Mouse (Mus musculus) forebrain, embryonic 13.5 days (tissue): ENCODE results near the gene Tnrc6b. TPM values are rescaled to one million over a fixed set of nuclear protein-coding genes. Genes with fewer than 3 reads are reported as not detected.
"Not testable (repeated sequence)": the region's sequence is repeated elsewhere in the genome, so short reads cannot be mapped to it uniquely, and the experiment has no call there.

Experiments
- ATAC-seq: fragments of 200-750 bp; cut with Nextera tagmentation; 2 replicates; pipeline ENCODE4 v1.8.0; 2017
- H3K27ac ChIP-seq: fragments of 300-500 bp; sonication (generic); 2 replicates; pipeline ENCODE4 v1.5.1; 2015; ENCODE audit warnings: inconsistent platforms, mild to moderate bottlenecking, moderate library complexity
- H3K27me3 ChIP-seq: fragments of 300-500 bp; sonication (generic); 2 replicates; pipeline ENCODE4 v1.6.1; 2015; ENCODE audit warnings: mild to moderate bottlenecking, inconsistent platforms
- H3K36me3 ChIP-seq: fragments of 300-500 bp; sonication (generic); 2 replicates; pipeline ENCODE4 v1.6.1; 2015; ENCODE audit warnings: mild to moderate bottlenecking, inconsistent platforms; ENCODE audit not compliant: poor library complexity, severe bottlenecking
- H3K4me1 ChIP-seq: fragments of 300-500 bp; sonication (generic); 2 replicates; pipeline ENCODE4 v1.6.1; 2015; ENCODE audit warnings: inconsistent platforms
- H3K4me2 ChIP-seq: fragments of 300-500 bp; sonication (generic); 2 replicates; pipeline ENCODE4 v1.6.1; 2015; ENCODE audit warnings: inconsistent platforms, mild to moderate bottlenecking, moderate library complexity
- H3K4me3 ChIP-seq: fragments of 300-500 bp; sonication (generic); 2 replicates; pipeline ENCODE4 v1.5.1; 2015; ENCODE audit warnings: mild to moderate bottlenecking, inconsistent platforms
- H3K9ac ChIP-seq: fragments of 300-500 bp; sonication (generic); 2 replicates; pipeline ENCODE4 v1.6.1; 2015; ENCODE audit warnings: mild to moderate bottlenecking, inconsistent platforms
- H3K9me3 ChIP-seq: fragments of 300-500 bp; sonication (generic); replicated peaks from 2 replicates; pipeline ENCODE4 v1.6.1; 2016; ENCODE audit warnings: inconsistent platforms
- WGBS: fragments of 180-500 bp; shearing (Covaris S2); methylation state at CpG from one replicate; pipeline ENCODE4 v1.1.7; 2015; 5-methylcytosine and 5-hydroxymethylcytosine counted together
- polyA plus RNA-seq: library from polyadenylated mRNA; unstranded; fragments of >200 nt; fragmentation: Nextera tagmentation; extraction: Ambion mirVana; gene quantifications from 2 replicates; pipeline ENCODE4 v1.2.1, GENCODE M21; 2015

The Tnrc6b gene
- polyA plus RNA-seq, 1 experiment from 2014 or later = 37.2 TPM

- WGBS = 91% methylated on average over 7 of the region's 7 CpGs
- ATAC-seq = no peak
- peaks cover 92% of the 10 kb centered on the region for H3K36me3 ChIP-seq
Observed at GRCm38 (mm10) chr15:80916621-80917020, 205.5 kb downstream of the Tnrc6b start.

DNA sequence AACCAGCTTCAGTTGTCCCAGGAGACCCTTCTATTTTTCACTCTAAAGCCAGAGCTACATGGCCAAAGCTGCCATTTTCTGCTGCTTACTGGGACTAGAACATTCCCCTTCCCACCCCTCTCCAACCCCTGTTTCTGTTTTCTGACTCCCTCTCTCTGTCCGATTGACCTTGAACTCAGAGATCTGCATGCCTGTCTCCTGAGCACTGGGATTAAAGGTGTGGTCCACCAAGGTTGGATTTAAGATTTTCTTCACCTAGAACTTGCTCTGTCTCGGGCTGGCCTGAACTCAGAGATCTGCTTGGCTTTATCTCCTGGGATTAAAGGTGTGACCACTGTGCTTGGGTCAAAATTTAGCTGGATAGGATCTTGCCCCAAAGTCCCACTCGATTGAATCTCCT is 209.2 kb downstream of the Tnrc6b start:
- WGBS = 97% methylated on average over 3 of the region's 3 CpGs
- Histone ChIP-seq H3K27me3 (no peaks in the 10 kb centered on the region), H3K27ac (no peak overlapping the region), H3K36me3 (peaks cover 85% of the 10 kb centered on the region), H3K4me2 (no peak overlapping the region), H3K9me3 (no peaks in the 10 kb centered on the region), H3K4me1 (no peaks in the 10 kb centered on the region), H3K9ac (no peak overlapping the region), H3K4me3 (no peak overlapping the region)
- ATAC-seq = no peak

More at GRCm38 (mm10) chr15:80916621-80917020, 205.5 kb downstream of the Tnrc6b start:
- H3K27me3 ChIP-seq = no peaks in the 10 kb centered on the region
- no peaks in the 10 kb centered on the region for H3K4me1 ChIP-seq
- H3K9me3 ChIP-seq = no peaks in the 10 kb centered on the region
- H3K4me2 ChIP-seq = no peak overlapping the region
- H3K27ac ChIP-seq = no peak overlapping the region
- H3K9ac ChIP-seq = no peak overlapping the region
- H3K4me3 ChIP-seq = no peak overlapping the region

DNA sequence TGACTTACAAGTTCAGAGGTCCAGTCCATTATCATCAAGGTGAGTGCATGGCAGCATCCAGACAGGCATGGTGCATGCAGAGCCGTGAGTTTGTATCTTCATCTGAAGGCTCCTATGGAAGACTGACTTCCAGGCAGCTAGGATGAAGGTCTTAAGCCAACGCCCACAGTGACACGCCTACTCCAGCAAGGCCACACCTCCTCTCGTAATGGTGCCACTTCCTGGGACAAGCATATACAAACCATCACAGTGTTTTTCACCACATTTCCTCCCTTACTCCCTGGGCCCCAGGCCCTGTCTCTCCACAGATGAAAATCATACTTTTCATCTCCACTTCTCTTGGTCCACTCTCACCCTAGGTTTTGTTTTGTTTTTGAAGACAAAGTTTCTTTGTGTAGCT is 210.7 kb downstream of the Tnrc6b start:
- no peaks in the 10 kb centered on the region for H3K27me3 ChIP-seq
- no peak overlapping the region for H3K27ac ChIP-seq

DNA sequence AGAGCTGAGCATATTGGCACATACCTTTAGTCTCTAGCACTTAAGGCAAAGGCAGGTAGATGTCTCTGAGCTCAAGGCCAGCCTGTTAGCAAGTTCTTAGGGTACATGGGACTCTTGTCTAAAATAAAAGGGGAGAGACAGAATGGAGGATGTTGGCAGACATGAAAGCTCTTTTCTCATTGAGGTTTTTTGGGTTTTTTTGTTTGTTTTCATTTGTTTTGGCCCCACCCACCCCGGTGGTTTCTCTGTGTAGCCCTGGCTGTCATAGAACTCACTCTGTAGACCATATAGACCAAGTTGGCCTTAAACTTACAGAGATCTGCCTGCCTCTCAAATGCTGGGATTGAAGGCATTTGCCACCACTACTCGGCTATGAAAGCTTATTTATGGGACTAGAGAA is 213.1 kb downstream of the Tnrc6b start:
- no peak overlapping the region for H3K9ac ChIP-seq
- peaks cover 80% of the 10 kb centered on the region for H3K36me3 ChIP-seq
- ATAC-seq = no peak
- WGBS = 89% methylated on average over 2 of the region's 2 CpGs
- no peak overlapping the region for H3K4me3 ChIP-seq
- H3K9me3 ChIP-seq = no peaks in the 10 kb centered on the region
- no peak overlapping the region for H3K27ac ChIP-seq
- no peak overlapping the region for H3K4me2 ChIP-seq
- H3K27me3 ChIP-seq = no peaks in the 10 kb centered on the region
- no peaks in the 10 kb centered on the region for H3K4me1 ChIP-seq

More for the DNA sequence above, 210.7 kb downstream of the Tnrc6b start:
- Histone ChIP-seq H3K4me2 (no peak overlapping the region), H3K36me3 (peaks cover 84% of the 10 kb centered on the region), H3K4me3 (no peak overlapping the region), H3K9ac (no peak overlapping the region), H3K9me3 (no peaks in the 10 kb centered on the region), H3K4me1 (no peaks in the 10 kb centered on the region)
- WGBS = 86% methylated on average over 4 of the region's 4 CpGs
- no peak for ATAC-seq

- Histone ChIP-seq H3K9ac (no peak overlapping the region), H3K27me3 (no peaks in the 10 kb centered on the region), H3K36me3 (peaks cover 70% of the 10 kb centered on the region), H3K4me2 (no peak overlapping the region), H3K4me1 (no peaks in the 10 kb centered on the region), H3K4me3 (no peak overlapping the region), H3K27ac (no peak overlapping the region), H3K9me3 (no peaks in the 10 kb centered on the region)
- no peak for ATAC-seq
- 84% methylated on average over 20 of the region's 20 CpGs for WGBS
Observed at GRCm38 (mm10) chr15:80928811-80929355, 217.8 kb downstream of the Tnrc6b start.

DNA sequence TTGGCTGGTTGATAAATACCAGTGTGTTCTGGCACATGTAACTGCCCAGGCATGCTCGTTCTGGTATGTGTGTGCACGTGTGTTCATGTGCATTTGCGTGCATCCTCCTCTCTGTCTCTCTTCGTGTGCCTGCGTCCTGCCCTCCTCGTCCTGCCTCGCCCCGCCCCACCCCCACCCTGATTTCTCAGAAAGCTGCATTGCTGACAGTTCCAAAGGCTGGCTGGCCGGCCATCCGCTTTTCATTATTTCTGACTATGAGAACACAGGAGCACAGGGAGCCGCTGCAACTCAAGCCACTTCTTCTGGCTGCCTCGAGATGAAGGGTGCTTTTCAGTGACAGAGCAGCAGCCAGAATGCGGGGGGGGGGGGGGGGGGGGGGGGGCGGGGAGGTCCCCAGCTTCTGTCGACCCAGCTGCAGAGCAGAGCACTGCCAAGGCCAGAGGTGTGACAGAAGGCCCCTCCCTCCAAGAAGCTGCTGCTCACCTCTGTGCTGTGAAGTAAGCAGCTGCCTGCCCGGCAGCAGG is 219.0 kb downstream of the Tnrc6b start:
- H3K36me3 ChIP-seq = peaks cover 61% of the 10 kb centered on the region

DNA sequence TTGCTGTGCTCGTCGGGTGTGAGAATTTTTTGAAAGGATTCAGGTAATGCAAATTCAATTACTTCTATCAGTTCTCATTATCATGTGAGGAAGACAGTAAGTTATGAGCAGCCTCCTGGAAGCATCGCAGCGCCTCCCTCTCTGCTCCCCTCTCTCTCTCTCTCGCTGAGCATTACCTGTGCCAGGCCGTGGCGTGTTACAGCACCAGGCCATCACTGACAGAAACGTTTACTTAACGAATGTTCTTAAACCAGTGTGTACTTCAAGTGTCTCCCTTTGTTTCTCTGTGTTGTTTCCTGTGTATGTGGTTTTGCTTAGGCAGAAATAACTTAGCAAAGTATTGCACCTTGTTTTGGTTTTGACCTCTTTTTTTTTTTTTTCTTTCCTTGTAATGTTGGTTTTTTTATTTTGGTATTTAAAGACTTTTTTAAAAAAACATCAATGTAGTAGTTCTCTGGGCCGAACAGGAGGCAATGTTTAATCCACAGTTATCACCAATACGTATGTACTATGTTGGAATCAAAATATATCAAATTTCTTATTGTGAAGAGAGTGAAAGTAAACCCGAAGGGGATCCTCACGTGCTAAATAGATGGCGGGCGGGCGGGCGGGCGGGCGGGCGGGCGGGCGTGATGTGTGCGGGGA is 219.7 kb downstream of the Tnrc6b start:
- 89% methylated on average over 23 of the region's 23 CpGs for WGBS
- not testable (repeated sequence) for H3K27ac ChIP-seq, H3K4me1 ChIP-seq, H3K4me3 ChIP-seq, H3K27me3 ChIP-seq, H3K9me3 ChIP-seq, H3K4me2 ChIP-seq, H3K9ac ChIP-seq, ATAC-seq
- H3K36me3 ChIP-seq = peaks cover 56% of the 10 kb centered on the region

More for the DNA sequence above, 219.0 kb downstream of the Tnrc6b start:
- Histone ChIP-seq H3K4me2 (no peak overlapping the region), H3K4me3 (no peak overlapping the region), H3K4me1 (no peaks in the 10 kb centered on the region), H3K9ac (no peak overlapping the region), H3K9me3 (no peaks in the 10 kb centered on the region), H3K27ac (no peak overlapping the region), H3K27me3 (no peaks in the 10 kb centered on the region)
- ATAC-seq = no peak
- 30% methylated on average over 14 of the region's 16 CpGs for WGBS

GRCm38 (mm10) chr15:80931345-80931960 is 220.3 kb downstream of the Tnrc6b start:
- no peaks in the 10 kb centered on the region for H3K27me3 ChIP-seq
- no peaks in the 10 kb centered on the region for H3K9me3 ChIP-seq
- H3K4me1 ChIP-seq = no peaks in the 10 kb centered on the region
- 93% methylated on average over 9 of the region's 9 CpGs for whole genome bisulfite sequencing
- no peak overlapping the region for H3K4me2 ChIP-seq
- peaks cover 49% of the 10 kb centered on the region for H3K36me3 ChIP-seq
- no peak overlapping the region for H3K27ac ChIP-seq
- no peak overlapping the region for H3K9ac ChIP-seq
- no peak for ATAC-seq
- H3K4me3 ChIP-seq = no peak overlapping the region

- no peak for ATAC-seq
- Histone ChIP-seq H3K9me3 (no peaks in the 10 kb centered on the region), H3K36me3 (peaks cover 29% of the 10 kb centered on the region), H3K4me3 (no peak overlapping the region), H3K9ac (no peak overlapping the region), H3K4me1 (no peaks in the 10 kb centered on the region), H3K4me2 (no peak overlapping the region), H3K27ac (no peak overlapping the region), H3K27me3 (no peaks in the 10 kb centered on the region)
- WGBS = 94% methylated on average over 5 of the region's 5 CpGs
Observed at GRCm38 (mm10) chr15:80934841-80935240, 223.7 kb downstream of the Tnrc6b start.

- Histone ChIP-seq H3K27me3 (no peaks in the 10 kb centered on the region), H3K4me2 (no peak overlapping the region), H3K4me3 (no peak overlapping the region), H3K4me1 (no peaks in the 10 kb centered on the region), H3K9me3 (no peaks in the 10 kb centered on the region), H3K36me3 (peaks cover 27% of the 10 kb centered on the region), H3K27ac (no peak overlapping the region), H3K9ac (no peak overlapping the region)
- WGBS = 84% methylated on average over 3 of the region's 3 CpGs
- ATAC-seq = no peak
Observed at GRCm38 (mm10) chr15:80936686-80937085, 225.6 kb downstream of the Tnrc6b start.

DNA sequence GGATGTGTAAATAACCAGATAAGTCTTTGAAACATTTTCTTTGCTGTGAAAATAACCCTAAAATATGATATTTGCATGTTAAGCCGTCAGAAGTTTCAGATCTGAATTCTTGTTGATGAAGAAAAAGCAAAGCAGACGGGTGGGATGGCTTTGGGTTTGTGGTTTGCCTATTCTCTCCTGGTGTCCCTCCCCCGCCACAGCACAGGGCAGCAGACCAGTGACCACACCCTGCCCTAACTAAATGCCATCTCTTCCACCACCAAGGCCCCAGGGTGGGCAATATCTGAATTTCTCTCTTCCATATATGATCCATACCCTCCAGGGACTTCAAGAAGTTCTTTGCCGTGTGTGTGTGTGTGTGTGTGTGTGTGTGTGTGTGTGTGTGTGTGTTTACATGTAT is 227.5 kb downstream of the Tnrc6b start:
- H3K4me1 ChIP-seq = no peaks in the 10 kb centered on the region
- no peak overlapping the region for H3K9ac ChIP-seq
- no peak for ATAC-seq
- no peak overlapping the region for H3K27ac ChIP-seq
- H3K27me3 ChIP-seq = no peaks in the 10 kb centered on the region
- H3K4me3 ChIP-seq = no peak overlapping the region
- peaks cover 14% of the 10 kb centered on the region for H3K36me3 ChIP-seq
- 80% methylated on average over 4 of the region's 4 CpGs for WGBS
- H3K4me2 ChIP-seq = no peak overlapping the region
- H3K9me3 ChIP-seq = no peaks in the 10 kb centered on the region

DNA sequence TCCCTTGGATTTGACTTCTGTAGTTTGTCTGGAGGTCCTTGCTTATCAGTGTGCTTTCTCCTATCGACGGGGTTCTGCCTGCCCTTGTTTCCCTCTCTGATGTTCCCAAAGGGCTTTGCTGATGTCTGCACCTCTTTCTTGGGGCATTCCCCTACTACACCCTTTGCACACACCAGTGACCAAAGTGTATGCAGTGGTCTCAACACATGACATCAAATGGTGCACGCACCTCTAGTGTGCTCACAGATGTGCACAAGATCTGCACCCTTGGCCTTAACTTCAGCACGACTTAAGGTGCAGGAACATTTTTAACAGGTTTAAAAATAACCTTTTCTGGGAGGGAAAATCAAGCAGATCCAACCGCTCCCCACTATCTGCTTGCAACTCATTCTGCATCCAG is 228.3 kb downstream of the Tnrc6b start:
- no peak for ATAC-seq
- H3K36me3 ChIP-seq = peaks cover 11% of the 10 kb centered on the region; the same call in 1 of the 2 replicates
- no peak overlapping the region for H3K9ac ChIP-seq
- no peak overlapping the region for H3K4me3 ChIP-seq
- WGBS = 83% methylated on average over 5 of the region's 5 CpGs
- H3K9me3 ChIP-seq = no peaks in the 10 kb centered on the region
- no peaks in the 10 kb centered on the region for H3K27me3 ChIP-seq
- H3K4me1 ChIP-seq = no peaks in the 10 kb centered on the region
- H3K27ac ChIP-seq = no peak overlapping the region
- no peak overlapping the region for H3K4me2 ChIP-seq
